Mouse (Mus musculus) erythroblast, embryonic 14.5 days (primary cell): ENCODE data around the gene Ptprn2.

Experiments used
- GATA1 ChIP-seq: IDR thresholded peaks from 2 replicates; pipeline ENCODE4 v1.6.1; 2012; ENCODE audit warnings: low read length, inconsistent platforms, mixed read lengths
- TAL1 ChIP-seq: IDR thresholded peaks from 3 replicates; pipeline ENCODE4 v1.6.1; 2012; ENCODE audit warnings: low read length, inconsistent platforms, mixed read lengths

DNA sequence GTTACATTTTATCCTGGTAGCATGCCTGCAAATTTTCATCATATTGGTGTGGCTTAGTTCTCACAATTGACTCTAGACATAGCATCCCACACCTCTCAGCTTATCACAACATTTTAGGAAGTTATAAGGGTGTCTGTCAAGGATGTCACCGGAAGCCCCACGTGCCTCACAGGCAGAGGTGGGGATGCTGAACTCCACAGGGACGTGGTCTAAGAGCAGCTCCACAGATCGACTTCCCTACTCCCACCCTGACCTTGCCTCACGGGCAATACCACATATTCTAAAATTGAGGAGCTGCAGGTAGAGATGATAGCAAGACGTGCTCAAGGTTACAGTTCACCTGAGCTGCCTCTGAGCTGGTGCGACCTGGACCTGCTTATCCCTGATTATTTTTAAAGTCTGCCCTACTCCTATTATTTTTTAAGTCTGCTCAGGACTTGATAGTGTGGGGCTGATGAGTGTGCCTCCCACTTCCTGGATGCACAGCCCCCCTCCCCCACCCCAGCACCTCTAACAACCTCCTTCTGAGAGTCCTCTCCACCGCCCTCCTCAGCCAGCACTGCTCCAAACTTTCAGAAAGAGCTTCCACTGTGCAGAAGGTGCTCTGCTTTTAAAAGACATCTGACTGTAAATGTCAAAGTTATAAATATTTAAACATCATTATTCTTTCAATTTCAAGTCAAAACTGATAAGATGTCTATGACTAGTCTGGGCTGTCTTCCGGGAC is 672.3 kb downstream of the Ptprn2 start:
- TF ChIP-seq TAL1, result no peak
- no peak for TF ChIP-seq GATA1
